Mouse (Mus musculus): ENCODE results near the gene Zfp771.
"Not testable (repeated sequence)": the region's sequence is repeated elsewhere in the genome, so short reads cannot be mapped to it uniquely, and the experiment has no call there.

The Zfp771 gene

GRCm38 (mm10) chr7:127217901-127218642, 26.0 kb upstream of the Zfp771 start:
- in situ Hi-C loops (cut with MboI, MseI), result no loop called here

DNA sequence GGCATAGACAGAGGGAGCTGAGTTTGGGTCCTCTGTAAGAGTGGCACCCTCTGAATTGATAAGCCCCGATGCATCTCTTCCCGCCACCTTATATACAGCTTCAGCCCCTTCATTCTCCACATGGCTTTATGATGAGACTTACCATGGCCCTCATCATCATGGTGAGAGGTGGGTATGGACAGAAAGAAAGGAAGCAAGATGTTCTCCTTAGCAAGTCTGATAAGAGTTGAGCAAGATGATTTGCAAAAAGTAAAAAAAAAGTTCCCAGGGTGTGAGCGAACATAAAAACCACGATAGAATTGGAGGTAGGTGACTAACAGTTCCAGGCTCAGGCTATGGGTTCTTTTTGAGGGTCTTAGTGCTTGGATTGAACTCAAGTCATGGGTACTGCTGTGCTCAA, 25.4 kb upstream of the Zfp771 start:
- in situ Hi-C loops (cut with MboI, MseI), result no loop called here

DNA sequence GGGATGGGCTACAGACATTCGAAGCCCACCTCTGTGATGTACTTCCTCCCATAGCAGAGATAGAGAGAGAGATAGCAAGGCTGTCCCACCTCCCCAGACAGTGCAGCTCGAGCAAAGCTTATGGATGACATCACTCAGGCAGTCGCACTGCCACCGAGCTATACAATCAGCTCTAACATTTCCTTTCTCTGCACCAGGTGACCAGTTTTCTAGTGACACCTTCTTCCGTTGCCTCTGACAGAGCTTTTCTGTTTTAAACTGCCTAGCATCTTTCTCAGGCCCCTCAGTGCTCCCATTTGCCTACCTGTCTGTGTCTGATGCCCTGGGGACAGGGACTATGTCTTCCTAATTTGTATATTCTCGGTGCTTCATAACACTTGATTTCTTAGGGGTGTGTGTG, 23.6 kb upstream of the Zfp771 start:
- in situ Hi-C loops (cut with MboI, MseI), result no loop called here

- in situ Hi-C loops (cut with MboI, MseI), result no loop called here
Measured at GRCm38 (mm10) chr7:127223106-127223505, 21.0 kb upstream of the Zfp771 start.

DNA sequence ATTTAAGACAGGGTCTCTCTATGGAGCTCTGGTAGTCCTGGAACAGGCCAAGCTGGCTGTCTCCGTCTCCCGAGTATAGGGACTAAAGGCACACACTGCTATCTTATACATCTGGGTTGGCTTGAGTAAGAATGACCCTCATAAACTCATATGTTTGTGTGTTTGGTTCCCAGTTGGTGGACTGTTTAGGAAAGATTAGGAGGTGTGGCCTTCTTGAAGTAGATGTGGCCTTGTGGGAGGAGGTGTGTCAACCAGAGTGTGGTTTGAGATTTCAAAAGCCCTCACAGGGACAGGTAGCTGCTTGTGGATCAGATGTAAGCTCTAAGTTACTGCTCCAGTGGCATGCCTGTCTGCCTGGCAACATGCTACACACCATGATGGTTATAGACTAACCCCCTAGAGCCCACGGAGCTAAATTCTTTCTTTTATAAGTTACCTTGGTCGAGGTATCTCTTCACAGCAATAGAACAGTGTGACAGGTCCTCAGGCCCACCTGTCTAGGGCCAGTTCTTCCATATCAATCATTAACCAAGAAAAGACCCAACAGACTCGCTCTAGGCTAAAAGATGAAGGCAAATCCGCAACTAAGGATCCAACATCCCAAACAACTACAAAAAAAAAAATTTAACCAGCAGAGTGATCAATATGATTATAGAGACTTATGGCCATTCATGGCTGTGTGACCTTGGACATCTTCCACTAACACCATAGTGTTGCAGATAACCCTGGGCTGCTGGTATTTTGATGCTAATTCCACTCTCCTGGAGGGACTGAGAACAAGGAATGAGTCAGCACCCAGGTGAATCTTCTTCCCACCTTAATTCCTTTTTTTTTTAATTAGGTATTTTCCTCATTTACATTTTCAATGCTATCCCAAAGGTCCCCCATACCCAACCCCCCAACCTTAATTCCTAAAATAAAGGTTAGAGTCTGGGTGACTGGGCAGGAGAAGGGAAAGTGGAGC, 20.3 kb upstream of the Zfp771 start:
- in situ Hi-C loops (cut with MboI, MseI), result no loop called here

DNA sequence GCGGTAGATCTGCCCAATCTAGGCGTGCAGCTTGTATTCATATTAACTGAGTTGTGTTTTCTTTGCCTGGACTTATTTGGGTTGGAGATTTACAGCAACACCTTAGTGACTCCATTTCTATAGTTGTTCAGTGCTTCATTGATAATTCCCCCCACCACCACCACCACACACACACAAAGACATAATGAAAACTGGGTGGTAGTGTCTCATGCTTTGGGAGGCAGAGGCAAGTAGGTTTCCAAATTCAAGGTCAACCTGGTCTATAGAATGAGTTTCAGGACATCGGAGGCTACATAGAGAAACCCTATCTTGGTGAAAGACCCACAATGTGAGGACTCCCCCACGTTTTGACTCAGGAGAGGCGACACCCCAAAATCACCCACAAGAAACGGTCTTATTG, 19.5 kb upstream of the Zfp771 start:
- in situ Hi-C loops (cut with MboI, MseI), result no loop called here

GRCm38 (mm10) chr7:127225147-127225995, 18.7 kb upstream of the Zfp771 start:
- in situ Hi-C loops (cut with MboI, MseI), result no loop called here

DNA sequence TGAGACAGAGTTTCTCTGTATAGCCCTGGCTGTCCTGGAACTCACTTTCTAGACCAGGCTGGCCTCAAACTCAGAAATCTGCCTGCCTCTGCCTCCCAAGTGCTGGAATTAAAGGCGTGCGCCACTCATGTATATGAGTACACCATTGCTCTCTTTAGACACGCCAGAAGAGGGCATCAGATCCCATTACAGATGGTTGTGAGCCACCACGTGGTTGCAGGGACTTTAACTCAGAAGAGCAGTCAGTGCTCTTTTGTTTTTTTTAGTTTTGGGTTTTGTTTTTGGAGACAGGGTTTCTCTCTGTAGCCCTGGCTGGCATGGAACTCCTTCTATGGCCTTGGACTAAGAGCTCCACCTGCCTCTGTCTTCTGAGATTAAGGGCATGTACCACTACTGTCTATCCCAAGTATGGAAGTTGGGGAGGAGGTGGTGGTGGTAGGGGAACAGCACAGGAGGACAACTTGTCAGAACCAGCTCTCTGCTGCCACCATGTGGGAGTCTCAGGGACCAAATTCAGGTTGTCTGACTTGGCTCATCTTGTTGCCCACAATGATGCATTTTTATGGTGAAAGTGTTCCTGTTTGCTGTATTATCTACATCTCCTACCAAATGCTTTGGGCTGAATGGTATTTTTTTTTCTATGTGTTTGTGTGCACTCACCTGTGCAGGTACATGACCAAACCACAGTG, 15.3 kb upstream of the Zfp771 start:
- in situ Hi-C loops (cut with MboI, MseI), result no loop called here

GRCm38 (mm10) chr7:127231376-127231775, 12.7 kb upstream of the Zfp771 start:
- in situ Hi-C loops (cut with MboI, MseI), result no loop called here

- in situ Hi-C loops (cut with MboI, MseI), result no loop called here
Measured at GRCm38 (mm10) chr7:127231826-127232621, 12.1 kb upstream of the Zfp771 start.

GRCm38 (mm10) chr7:127232622-127233367, 11.3 kb upstream of the Zfp771 start, which contains the start of the genes Zfp553 and Sept1:
Zfp553 (plus strand) TSS chr7:127233061.
Sept1 (minus strand) TSS chr7:127233130.
- in situ Hi-C loops (cut with MboI, MseI), result no loop called here

DNA sequence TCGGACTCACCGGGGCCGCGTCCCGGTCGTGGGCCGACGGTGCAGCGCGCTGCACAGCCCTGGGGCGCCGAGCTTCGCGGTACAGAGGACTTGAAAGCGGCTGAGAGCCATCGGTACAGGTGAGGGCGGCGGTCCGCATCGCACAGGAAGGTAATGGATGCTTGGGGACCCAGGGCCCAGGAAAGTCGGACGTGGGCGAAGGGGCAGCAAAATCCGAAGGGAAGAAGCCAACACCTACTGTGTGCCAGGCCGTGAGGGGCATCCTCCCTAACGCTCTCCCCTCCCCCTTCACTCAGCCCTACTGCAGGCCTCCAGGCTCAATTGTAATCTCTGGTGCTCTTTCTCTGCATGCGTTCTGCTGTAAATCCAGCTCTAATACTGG, 10.7 kb upstream of the Zfp771 start:
- in situ Hi-C loops (cut with MboI, MseI), result no loop called here

GRCm38 (mm10) chr7:127233765-127234164, 10.3 kb upstream of the Zfp771 start:
- in situ Hi-C loops (cut with MboI, MseI), result no loop called here

DNA sequence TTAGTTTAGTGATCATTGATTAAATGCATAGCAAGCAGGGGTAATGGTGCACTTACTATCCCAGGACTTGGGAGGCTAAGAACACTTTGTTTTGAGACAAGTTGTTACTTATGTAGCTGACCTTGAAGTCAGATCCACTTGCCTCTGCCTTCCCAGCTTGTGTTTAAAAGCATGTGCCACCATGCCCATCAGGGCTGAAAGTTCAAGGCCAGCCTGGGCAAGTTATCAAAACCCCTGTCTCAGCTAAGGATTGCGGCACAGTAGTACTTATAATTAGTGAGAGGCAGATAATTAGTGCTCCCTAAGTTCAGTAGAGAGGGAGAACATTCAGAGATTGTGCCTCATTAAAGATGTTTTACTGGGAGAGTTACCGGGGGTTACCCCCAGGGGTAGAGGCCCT, 9.3 kb upstream of the Zfp771 start:
- in situ Hi-C loops (cut with MboI, MseI), result no loop called here

DNA sequence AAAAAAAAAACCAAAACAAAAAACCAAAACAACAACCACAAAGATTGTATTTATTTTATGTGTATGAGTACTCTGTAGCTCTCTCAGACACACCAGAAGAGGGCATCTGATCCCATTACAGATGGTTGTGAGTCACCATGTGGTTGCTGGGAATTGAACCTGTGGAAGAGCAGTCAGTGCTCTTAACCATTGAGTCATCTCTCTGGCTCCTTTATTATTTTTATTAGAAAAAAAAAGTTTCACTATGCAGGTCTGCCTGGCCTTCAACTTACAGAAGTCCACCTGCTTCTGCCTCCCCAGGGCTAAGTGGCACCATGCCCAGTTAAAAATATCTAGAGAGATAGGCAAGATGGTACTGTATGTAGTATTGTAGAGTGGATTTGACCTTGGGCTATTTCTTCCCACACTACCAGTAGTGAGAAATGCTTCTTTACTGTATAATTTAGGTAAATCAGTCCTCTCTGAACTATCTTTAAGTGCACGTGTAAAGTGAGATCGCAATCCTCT, 660 bp upstream of the Zfp771 start:
- in situ Hi-C loops (cut with MboI, MseI), result no loop called here

- in situ Hi-C loops (cut with MboI, MseI), result no loop called here
Measured at GRCm38 (mm10) chr7:127244658-127245510, 810 bp downstream of the Zfp771 start.

DNA sequence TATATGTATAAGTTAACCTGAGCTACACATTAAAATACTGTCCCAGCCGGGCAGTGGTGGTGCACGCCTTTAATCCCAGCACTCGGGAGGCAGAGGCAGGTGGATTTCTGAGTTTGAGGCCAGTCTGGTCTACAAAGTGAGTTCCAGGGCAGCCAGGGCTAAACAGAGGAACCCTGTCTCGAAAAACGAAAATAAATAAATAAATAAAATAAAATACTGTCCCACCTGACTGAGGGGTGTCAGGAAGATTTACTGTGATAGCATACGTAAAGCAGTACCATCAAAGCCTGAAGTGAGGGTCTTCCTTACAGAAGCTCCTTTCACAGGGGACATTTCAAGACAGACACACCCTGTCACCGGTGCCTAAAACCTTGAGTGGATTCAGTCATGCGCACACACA, 6.4 kb downstream of the Zfp771 start:
- in situ Hi-C loops (cut with MboI, MseI), result not testable (repeated sequence)

DNA sequence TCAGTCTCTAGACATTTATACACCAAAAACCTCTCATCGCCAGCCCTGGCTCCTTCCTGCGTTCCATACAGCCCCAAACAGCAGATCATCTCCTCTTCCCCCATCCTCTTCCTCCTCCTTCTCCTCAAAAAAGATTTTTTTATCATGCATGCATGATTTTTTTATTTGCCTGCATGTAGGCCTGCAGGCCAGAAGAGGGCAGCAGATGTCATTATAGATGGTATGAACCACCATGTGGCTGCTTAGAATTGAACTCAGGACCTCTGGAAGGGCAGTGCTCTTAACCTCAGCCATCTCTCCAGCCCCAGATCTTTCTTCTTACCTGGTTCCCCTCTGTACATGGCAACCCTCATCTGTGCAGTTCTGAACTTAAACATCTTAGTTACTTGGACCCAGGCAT, 8.3 kb downstream of the Zfp771 start:
- in situ Hi-C loops (cut with MboI, MseI), result no loop called here
